In the genomic region with DNA sequence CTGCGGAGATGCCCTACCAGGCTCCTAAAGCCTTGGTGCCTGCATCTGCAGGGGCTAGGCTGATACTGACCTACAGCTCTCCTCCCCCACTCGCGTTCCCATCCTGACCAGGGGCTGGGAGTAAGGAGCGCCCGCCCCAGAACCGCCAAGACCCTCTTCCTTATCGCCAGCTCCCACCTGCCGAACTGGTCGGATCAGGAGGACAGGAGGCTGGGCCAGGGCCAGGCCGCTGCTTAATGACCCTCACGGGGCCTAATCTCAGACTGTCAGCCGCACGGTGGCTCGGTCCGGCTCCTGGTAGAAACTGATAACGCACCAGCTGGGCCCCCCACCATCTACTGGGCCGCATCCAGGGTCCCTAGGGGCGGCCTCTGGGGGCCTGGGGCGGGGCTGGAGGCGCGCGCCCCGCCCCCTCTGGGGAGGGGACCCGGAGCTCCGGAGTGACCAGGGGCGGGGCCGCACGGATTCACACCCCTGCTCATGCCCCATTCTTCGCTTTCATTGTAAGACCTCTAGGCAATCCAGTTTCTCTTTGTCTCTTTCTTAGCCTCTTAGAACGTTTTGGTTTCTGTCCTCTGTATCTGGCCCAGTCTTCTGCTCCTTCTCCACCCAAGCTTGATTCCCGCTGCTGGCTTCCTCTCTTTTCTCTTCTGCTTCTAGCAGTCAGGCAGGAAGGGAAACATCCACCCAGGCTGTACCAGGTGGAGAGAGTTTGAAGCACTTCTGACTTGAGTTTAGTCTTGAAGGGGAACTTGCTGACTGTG, we compare ENCODE assay signal across 8 mouse cellular contexts. TPM values are rescaled to one million over a fixed set of nuclear protein-coding genes. Genes with fewer than 3 reads are reported as not detected.
DNase-seq lines count a peak whose midpoint lies in the region; ATAC-seq and TF ChIP-seq lines count a peak whose summit lies in the region.

No protein-coding gene starts in this region.

- H3K27ac ChIP-seq in cerebellum, adult 2 months (ENCODE audit: insufficient read depth, low read length) = no peak overlapping the region
- peak overlapping the region; percentile 85 for H3K27ac ChIP-seq in bone marrow macrophage, adult 2 months (ENCODE audit: insufficient read depth, low read depth, low read length)
- no peak overlapping the region for H3K27ac ChIP-seq in forebrain, postnatal 0 days (ENCODE audit: low read depth, low read length)
- H3K27ac ChIP-seq in neural tube, embryonic 15.5 days (replicated peaks) = no peak overlapping the region
- H3K27ac ChIP-seq in thymus, adult 2 months (ENCODE audit: control insufficient read depth, insufficient read depth, low read length) = no peak overlapping the region

- peak; percentile 59 for ATAC-seq in forebrain, postnatal 0 days
- peak; percentile 57 for ATAC-seq in neural tube, embryonic 15.5 days (ENCODE audit: low FRiP score)

- H3K9me3 ChIP-seq in forebrain, postnatal 0 days (ENCODE audit: low read length) = no peaks in the 10 kb centered on the region
- H3K9me3 ChIP-seq in neural tube, embryonic 15.5 days (replicated peaks) = no peaks in the 10 kb centered on the region

- WGBS in cerebellum, adult 2 months = 2% methylated on average over 29 of the region's 31 CpGs
- 2% methylated on average over 31 of the region's 31 CpGs for WGBS in forebrain, postnatal 0 days
- WGBS in lung, adult 2 months = 2% methylated on average over 31 of the region's 31 CpGs
- under 1% methylated on average over 31 of the region's 31 CpGs for WGBS in neural tube, embryonic 15.5 days
- WGBS in thymus, adult 2 months = 4% methylated on average over 30 of the region's 31 CpGs

- TF ChIP-seq POLR2A in cerebellum, adult 2 months (IDR thresholded peaks at IDR 0.05; ENCODE audit: borderline replicate concordance, insufficient read depth, low read length) = no peak
- TF ChIP-seq POLR2A in bone marrow macrophage, adult 2 months (IDR thresholded peaks at IDR 0.05; ENCODE audit: borderline replicate concordance, low read depth, low read length) = no peak
- TF ChIP-seq POLR2A in lung, adult 2 months (IDR thresholded peaks at IDR 0.05; ENCODE audit: borderline replicate concordance, extremely low read depth, low read depth, low read length) = no peak
- TF ChIP-seq POLR2A in thymus, adult 2 months (IDR thresholded peaks at IDR 0.05; ENCODE audit: control insufficient read depth, extremely low read depth, insufficient read depth, low read length, poor library complexity) = no peak

- H3K4me3 ChIP-seq in cerebellum, adult 2 months (replicated peaks; ENCODE audit: insufficient read depth, low read depth, low read length) = no peak overlapping the region
- H3K4me3 ChIP-seq in bone marrow macrophage, adult 2 months (ENCODE audit: insufficient read depth, low read length) = peak overlapping the region; percentile 50
- H3K4me3 ChIP-seq in forebrain, postnatal 0 days (ENCODE audit: low read depth, low read length) = peak overlapping the region; percentile 36
- H3K4me3 ChIP-seq in lung, adult 2 months (replicated peaks; ENCODE audit: extremely low read depth, low read depth, low read length) = peak overlapping the region; percentile 51
- H3K4me3 ChIP-seq in neural tube, embryonic 15.5 days (replicated peaks) = peak overlapping the region; percentile 45
- no peak overlapping the region for H3K4me3 ChIP-seq in thymus, adult 2 months (ENCODE audit: control insufficient read depth, insufficient read depth, low read length)

- peak overlapping the region; percentile 51 for H3K9ac ChIP-seq in forebrain, postnatal 0 days
- H3K9ac ChIP-seq in neural tube, embryonic 15.5 days (replicated peaks) = peak overlapping the region; percentile 56

- H3K4me1 ChIP-seq in cerebellum, adult 2 months (ENCODE audit: control insufficient read depth, insufficient read depth, low read length) = peaks cover 3% of the 10 kb centered on the region; the same call in 1 of the 2 replicates
- H3K4me1 ChIP-seq in bone marrow macrophage, adult 2 months (ENCODE audit: control insufficient read depth, insufficient read depth, low read length) = peaks cover 25% of the 10 kb centered on the region
- 0 out of 2 replicates have a peak, but pooled peaks cover 6% of the 10 kb centered on the region for H3K4me1 ChIP-seq in forebrain, postnatal 0 days (ENCODE audit: insufficient read depth)
- H3K4me1 ChIP-seq in lung, adult 2 months (ENCODE audit: control insufficient read depth, insufficient read depth, low read length) = 0 out of 2 replicates have a peak, but pooled peaks cover 8% of the 10 kb centered on the region
- peaks cover 17% of the 10 kb centered on the region for H3K4me1 ChIP-seq in neural tube, embryonic 15.5 days
- H3K4me1 ChIP-seq in thymus, adult 2 months (replicated peaks; ENCODE audit: control insufficient read depth, insufficient read depth, low read length) = 0 out of 2 replicates have a peak, but pooled peaks cover 4% of the 10 kb centered on the region

- peak; percentile 5 to 10 for DNase-seq in cerebellum, adult 2 months
- DNase-seq in cerebellum, adult 11-12 months = no peak
- DNase-seq in forebrain, postnatal 0 days = peak; percentile 4
- DNase-seq in kidney, adult 11 months = peak; percentile 72
- peak; percentile 63 for DNase-seq in lung, adult 2 months
- DNase-seq in thymus, adult 2 months = no peak

- no peak for TF ChIP-seq CTCF in cerebellum, adult 2 months (IDR thresholded peaks at IDR 0.05; ENCODE audit: borderline replicate concordance, insufficient read depth, low read depth, low read length)
- no peak for TF ChIP-seq CTCF in bone marrow macrophage, adult 2 months (IDR thresholded peaks at IDR 0.05; ENCODE audit: low read depth, low read length)
- TF ChIP-seq CTCF in forebrain, postnatal 0 days (IDR thresholded peaks at IDR 0.05; ENCODE audit: low read depth) = no peak
- no peak for TF ChIP-seq CTCF in lung, adult 2 months (IDR thresholded peaks at IDR 0.05; ENCODE audit: insufficient read depth, low read length)
- TF ChIP-seq CTCF in thymus, adult 2 months (IDR thresholded peaks at IDR 0.05; ENCODE audit: borderline replicate concordance, control insufficient read depth, extremely low read depth, insufficient read depth, low read length, poor library complexity) = no peak

- peaks cover 2% of the 10 kb centered on the region; the same call in 1 of the 2 replicates for H3K27me3 ChIP-seq in cerebellum, adult 2 months (ENCODE audit: control insufficient read depth, insufficient read depth, low read length)
- peaks cover 14% of the 10 kb centered on the region for H3K27me3 ChIP-seq in forebrain, postnatal 0 days (ENCODE audit: insufficient read depth, low read length)
- H3K27me3 ChIP-seq in neural tube, embryonic 15.5 days (replicated peaks) = peaks cover 56% of the 10 kb centered on the region
- H3K27me3 ChIP-seq in thymus, adult 2 months (ENCODE audit: control insufficient read depth, insufficient read depth, low read length) = no peaks in the 10 kb centered on the region; the same call in 1 of the 2 replicates

- H3K4me2 ChIP-seq in forebrain, postnatal 0 days (ENCODE audit: low read depth) = peak overlapping the region; percentile 84
- peak overlapping the region; percentile 93 for H3K4me2 ChIP-seq in neural tube, embryonic 15.5 days

- H3K36me3 ChIP-seq in forebrain, postnatal 0 days (ENCODE audit: insufficient read depth) = no peaks in the 10 kb centered on the region
- no peaks in the 10 kb centered on the region for H3K36me3 ChIP-seq in neural tube, embryonic 15.5 days
- no peaks in the 10 kb centered on the region for H3K36me3 ChIP-seq in thymus, adult 2 months (ENCODE audit: control insufficient read depth, insufficient read depth, low read length)

RNA-seq across cellular contexts. Expression of gene Pdzk1ip1, which starts 7.3 kb away (rescaled TPM):
- 0.74 and 1.0 TPM in 2 replicates for polyA plus RNA-seq in cerebellum, adult 2 months (2012; rRNA removed)
- 1.5 and 2.0 TPM in 2 replicates for polyA plus RNA-seq in bone marrow macrophage, adult 2 months (2012; ENCODE audit: insufficient read depth, insufficient read length, missing spikeins)
- 1.2 TPM in 1 of 2 replicates, not detected in the other for total RNA-seq in forebrain, postnatal 0 days (2014; rRNA removed)
- 2.4 TPM in 2 replicates for polyA plus RNA-seq in forebrain, postnatal 0 days (2015; fragmentation: Nextera tagmentation; extraction: Ambion mirVana)
- 126 and 171 TPM in 2 replicates for polyA plus RNA-seq in lung, adult 2 months (2012; rRNA removed)
- 3.0 and 6.7 TPM in 2 replicates for polyA plus RNA-seq in neural tube, embryonic 15.5 days (2015; fragmentation: Nextera tagmentation; extraction: Ambion mirVana)
- 14.7 and 15.2 TPM in 2 replicates for polyA plus RNA-seq in thymus, adult 2 months (2012; rRNA removed)

RNA-seq across cellular contexts. Expression of gene Cyp4x1, which starts 38.2 kb away (rescaled TPM):
- 6.6 and 7.4 TPM in 2 replicates for polyA plus RNA-seq in cerebellum, adult 2 months (2012; rRNA removed)
- polyA plus RNA-seq in bone marrow macrophage, adult 2 months (2012; ENCODE audit: insufficient read depth, insufficient read length, missing spikeins) = not detected in 2 replicates
- total RNA-seq in forebrain, postnatal 0 days (2014; rRNA removed) = 14.4 and 18.7 TPM in 2 replicates
- 4.3 and 8.9 TPM in 2 replicates for polyA plus RNA-seq in forebrain, postnatal 0 days (2015; fragmentation: Nextera tagmentation; extraction: Ambion mirVana)
- not detected in 2 replicates for polyA plus RNA-seq in lung, adult 2 months (2012; rRNA removed)
- polyA plus RNA-seq in neural tube, embryonic 15.5 days (2015; fragmentation: Nextera tagmentation; extraction: Ambion mirVana) = 9.1 and 10.3 TPM in 2 replicates
- not detected in 2 replicates for polyA plus RNA-seq in thymus, adult 2 months (2012; rRNA removed)

RNA-seq across cellular contexts. Expression of gene Tal1, which starts 39.6 kb away (rescaled TPM):
- 2.1 and 2.7 TPM in 2 replicates for polyA plus RNA-seq in cerebellum, adult 2 months (2012; rRNA removed)
- 4.1 and 4.4 TPM in 2 replicates for polyA plus RNA-seq in bone marrow macrophage, adult 2 months (2012; ENCODE audit: insufficient read depth, insufficient read length, missing spikeins)
- total RNA-seq in forebrain, postnatal 0 days (2014; rRNA removed) = 2.5 and 4.0 TPM in 2 replicates
- polyA plus RNA-seq in forebrain, postnatal 0 days (2015; fragmentation: Nextera tagmentation; extraction: Ambion mirVana) = 0.34 and 0.54 TPM in 2 replicates
- 11.1 and 20.9 TPM in 2 replicates for polyA plus RNA-seq in lung, adult 2 months (2012; rRNA removed)
- polyA plus RNA-seq in neural tube, embryonic 15.5 days (2015; fragmentation: Nextera tagmentation; extraction: Ambion mirVana) = 1.0 and 1.7 TPM in 2 replicates
- 0.89 and 0.94 TPM in 2 replicates for polyA plus RNA-seq in thymus, adult 2 months (2012; rRNA removed)

Comparison
In these comparisons a context has a peak if more than half of its experiments do, and no peak if none do; other contexts are left out.
1. DNase-seq: peak in cerebellum, adult 2 months (2 of 2), forebrain, postnatal 0 days (single experiment), kidney, adult 11 months (single experiment) and lung, adult 2 months (single experiment); none in cerebellum, adult 11-12 months (single experiment) and thymus, adult 2 months (single experiment).
2. H3K4me3 ChIP-seq: peak in bone marrow macrophage, adult 2 months (single experiment), forebrain, postnatal 0 days (single experiment), lung, adult 2 months (single experiment) and neural tube, embryonic 15.5 days (single experiment); none in cerebellum, adult 2 months (single experiment) and thymus, adult 2 months (single experiment).